Mouse (Mus musculus) liver, embryonic 12.5 days (tissue): ENCODE data around the gene Foxb1. TPM values are rescaled to one million over a fixed set of nuclear protein-coding genes. Genes with fewer than 3 reads are reported as not detected.

ENCODE experiments used
- ATAC-seq: fragments of 200-750 bp; cut with Nextera tagmentation; 2 replicates; pipeline ENCODE4 v1.8.0; 2017; ENCODE audit warnings: moderate number of reproducible peaks, mild to moderate bottlenecking, moderate library complexity
- H3K27ac ChIP-seq: fragments of 300-500 bp; sonication (generic); 2 replicates; pipeline ENCODE4 v1.5.1; 2016; ENCODE audit warnings: mild to moderate bottlenecking
- H3K27me3 ChIP-seq: fragments of 300-500 bp; sonication (generic); replicated peaks from 2 replicates; pipeline ENCODE4 v1.6.1; 2016; ENCODE audit warnings: mild to moderate bottlenecking, moderate library complexity
- H3K36me3 ChIP-seq: fragments of 300-500 bp; sonication (generic); 2 replicates; pipeline ENCODE4 v1.6.1; 2016; ENCODE audit warnings: mild to moderate bottlenecking, moderate library complexity
- H3K4me1 ChIP-seq: fragments of 300-500 bp; sonication (generic); 2 replicates; pipeline ENCODE4 v1.6.1; 2016
- H3K4me2 ChIP-seq: fragments of 300-500 bp; sonication (generic); 2 replicates; pipeline ENCODE4 v1.6.1; 2016; ENCODE audit warnings: mild to moderate bottlenecking, moderate library complexity
- H3K4me3 ChIP-seq: fragments of 300-500 bp; sonication (generic); 2 replicates; pipeline ENCODE4 v1.5.1; 2016; ENCODE audit warnings: mild to moderate bottlenecking, moderate library complexity
- H3K9ac ChIP-seq: fragments of 300-500 bp; sonication (generic); 2 replicates; pipeline ENCODE4 v1.6.1; 2016; ENCODE audit warnings: mild to moderate bottlenecking, moderate library complexity
- H3K9me3 ChIP-seq: fragments of 300-500 bp; sonication (generic); replicated peaks from 2 replicates; pipeline ENCODE4 v1.6.1; 2016; ENCODE audit warnings: mild to moderate bottlenecking, moderate library complexity
- WGBS: fragments of 180-500 bp; shearing (Covaris S2); methylation state at CpG from one replicate; pipeline ENCODE4 v1.1.7; 2016; ENCODE audit not compliant: insufficient replicate concordance; 5-methylcytosine and 5-hydroxymethylcytosine counted together
- polyA plus RNA-seq: library from polyadenylated mRNA; unstranded; fragments of >200 nt; fragmentation: Nextera tagmentation; extraction: Ambion mirVana; gene quantifications from 2 replicates; pipeline ENCODE4 v1.2.1, GENCODE M21; 2016

Gene Foxb1
- polyA plus RNA-seq, 1 experiment from 2014 or later: not detected

GRCm38 (mm10) chr9:69764586-69765482 is 4.1 kb upstream of the Foxb1 start:
- Histone ChIP-seq H3K9ac (no peak overlapping the region), H3K36me3 (no peaks in the 10 kb centered on the region), H3K4me2 (no peak overlapping the region), H3K4me1 (no peaks in the 10 kb centered on the region), H3K27ac (no peak overlapping the region), H3K9me3 (no peaks in the 10 kb centered on the region), H3K27me3 (peaks cover 100% of the 10 kb centered on the region), H3K4me3 (no peak overlapping the region)
- WGBS: 1% methylated on average over 42 of the region's 42 CpGs
- ATAC-seq: no peak

GRCm38 (mm10) chr9:69763681-69764585 is 3.2 kb upstream of the Foxb1 start:
- 1% methylated on average over 25 of the region's 25 CpGs for WGBS
- H3K27me3 ChIP-seq: peaks cover 100% of the 10 kb centered on the region
- no peaks in the 10 kb centered on the region for H3K4me1 ChIP-seq
- no peaks in the 10 kb centered on the region for H3K9me3 ChIP-seq
- no peaks in the 10 kb centered on the region for H3K36me3 ChIP-seq
- H3K4me3 ChIP-seq: no peak overlapping the region
- no peak for ATAC-seq
- H3K27ac ChIP-seq: no peak overlapping the region
- H3K4me2 ChIP-seq: no peak overlapping the region
- no peak overlapping the region for H3K9ac ChIP-seq

GRCm38 (mm10) chr9:69762703-69763102 is 2.0 kb upstream of the Foxb1 start:
- no peak overlapping the region for H3K4me2 ChIP-seq
- under 1% methylated on average over 14 of the region's 14 CpGs for WGBS
- H3K4me3 ChIP-seq: no peak overlapping the region
- H3K36me3 ChIP-seq: no peaks in the 10 kb centered on the region
- H3K4me1 ChIP-seq: no peaks in the 10 kb centered on the region
- H3K9ac ChIP-seq: no peak overlapping the region
- no peak overlapping the region for H3K27ac ChIP-seq
- no peak for ATAC-seq
- H3K27me3 ChIP-seq: peaks cover 100% of the 10 kb centered on the region
- no peaks in the 10 kb centered on the region for H3K9me3 ChIP-seq

GRCm38 (mm10) chr9:69762221-69762620 is 1.5 kb upstream of the Foxb1 start:
- Histone ChIP-seq H3K27ac (no peak overlapping the region), H3K4me2 (no peak overlapping the region), H3K4me3 (no peak overlapping the region), H3K27me3 (peaks cover 98% of the 10 kb centered on the region), H3K9ac (no peak overlapping the region), H3K9me3 (no peaks in the 10 kb centered on the region), H3K4me1 (no peaks in the 10 kb centered on the region), H3K36me3 (no peaks in the 10 kb centered on the region)
- 4% methylated on average over 12 of the region's 12 CpGs for WGBS
- no peak for ATAC-seq

- H3K4me3 ChIP-seq: no peak overlapping the region
- no peaks in the 10 kb centered on the region for H3K9me3 ChIP-seq
- H3K4me1 ChIP-seq: no peaks in the 10 kb centered on the region
- no peaks in the 10 kb centered on the region for H3K36me3 ChIP-seq
- 3% methylated on average over 10 of the region's 10 CpGs for WGBS
- no peak overlapping the region for H3K27ac ChIP-seq
- no peak for ATAC-seq
- no peak overlapping the region for H3K9ac ChIP-seq
- H3K27me3 ChIP-seq: peaks cover 97% of the 10 kb centered on the region
- no peak overlapping the region for H3K4me2 ChIP-seq
Measured at GRCm38 (mm10) chr9:69761569-69761968, 829 bp upstream of the Foxb1 start.

GRCm38 (mm10) chr9:69759721-69760221 is 969 bp downstream of the Foxb1 start:
- no peaks in the 10 kb centered on the region for H3K36me3 ChIP-seq
- 1% methylated on average over 41 of the region's 44 CpGs for WGBS
- H3K27ac ChIP-seq: no peak overlapping the region
- no peak overlapping the region for H3K4me3 ChIP-seq
- H3K9me3 ChIP-seq: no peaks in the 10 kb centered on the region
- no peak overlapping the region for H3K4me2 ChIP-seq
- no peak for ATAC-seq
- H3K9ac ChIP-seq: no peak overlapping the region
- H3K27me3 ChIP-seq: peaks cover 97% of the 10 kb centered on the region
- no peaks in the 10 kb centered on the region for H3K4me1 ChIP-seq

GRCm38 (mm10) chr9:69758946-69759615 is 1.7 kb downstream of the Foxb1 start:
- Histone ChIP-seq H3K36me3 (no peaks in the 10 kb centered on the region), H3K4me3 (no peak overlapping the region; the same call in 1 of the 2 replicates), H3K9ac (no peak overlapping the region), H3K27me3 (peaks cover 97% of the 10 kb centered on the region), H3K9me3 (no peaks in the 10 kb centered on the region), H3K27ac (no peak overlapping the region), H3K4me2 (peak overlapping the region; percentile 14; the same call in 1 of the 2 replicates), H3K4me1 (no peaks in the 10 kb centered on the region)
- ATAC-seq: no peak
- 1% methylated on average over 42 of the region's 42 CpGs for WGBS

- Histone ChIP-seq H3K9me3 (no peaks in the 10 kb centered on the region), H3K4me1 (no peaks in the 10 kb centered on the region), H3K4me3 (no peak overlapping the region), H3K27me3 (peaks cover 97% of the 10 kb centered on the region), H3K27ac (no peak overlapping the region), H3K4me2 (no peak overlapping the region), H3K36me3 (no peaks in the 10 kb centered on the region), H3K9ac (no peak overlapping the region)
- under 1% methylated on average over 17 of the region's 17 CpGs for WGBS
- ATAC-seq: no peak
Measured at GRCm38 (mm10) chr9:69758506-69758905, 2.2 kb downstream of the Foxb1 start.

GRCm38 (mm10) chr9:69757254-69757653 is 3.5 kb downstream of the Foxb1 start:
- Histone ChIP-seq H3K4me3 (no peak overlapping the region), H3K9ac (no peak overlapping the region), H3K4me2 (no peak overlapping the region), H3K4me1 (no peaks in the 10 kb centered on the region), H3K27ac (no peak overlapping the region), H3K27me3 (peaks cover 85% of the 10 kb centered on the region), H3K9me3 (no peaks in the 10 kb centered on the region), H3K36me3 (no peaks in the 10 kb centered on the region)
- 7% methylated on average over 4 of the region's 4 CpGs for WGBS
- no peak for ATAC-seq

GRCm38 (mm10) chr9:69756456-69756855 is 4.3 kb downstream of the Foxb1 start:
- 29% methylated on average over 3 of the region's 3 CpGs for WGBS
- H3K27ac ChIP-seq: no peak overlapping the region
- H3K27me3 ChIP-seq: peaks cover 77% of the 10 kb centered on the region
- no peak overlapping the region for H3K4me2 ChIP-seq
- no peak for ATAC-seq
- H3K9me3 ChIP-seq: no peaks in the 10 kb centered on the region
- H3K9ac ChIP-seq: no peak overlapping the region
- no peaks in the 10 kb centered on the region for H3K4me1 ChIP-seq
- H3K36me3 ChIP-seq: no peaks in the 10 kb centered on the region
- H3K4me3 ChIP-seq: no peak overlapping the region

GRCm38 (mm10) chr9:69756041-69756440 is 4.7 kb downstream of the Foxb1 start:
- H3K27me3 ChIP-seq: peaks cover 73% of the 10 kb centered on the region
- WGBS: 17% methylated on average over 7 of the region's 7 CpGs
- no peak overlapping the region for H3K4me2 ChIP-seq
- H3K9me3 ChIP-seq: no peaks in the 10 kb centered on the region
- no peak for ATAC-seq
- H3K36me3 ChIP-seq: no peaks in the 10 kb centered on the region
- H3K4me3 ChIP-seq: no peak overlapping the region
- H3K27ac ChIP-seq: no peak overlapping the region
- no peak overlapping the region for H3K9ac ChIP-seq
- no peaks in the 10 kb centered on the region for H3K4me1 ChIP-seq
